In genomic region chr6:18338307-18338706, GRCm38 (mm10) we compare ENCODE assay signal across 24 mouse cellular contexts.
"Had no signal": no experiment of that assay in that cellular context is flagged by ENCODE, and none has a peak within 500 bp of the region (broad histone marks: within the 10 kb centered on the region; RNA-seq: fewer than 3 reads in every experiment).

No protein-coding gene starts in this region.

- H3K27ac ChIP-seq: heart, adult 2 months; heart, embryonic 13.5 days; heart, embryonic 15.5 days; hindbrain, embryonic 13.5 days; hindbrain, embryonic 15.5 days; hindbrain, postnatal 0 days; kidney, embryonic 15.5 days; kidney, postnatal 0 days; layer of hippocampus, adult 2 months; left cerebral cortex, adult 2 months; limb, embryonic 10.5 days; limb, embryonic 12.5 days had no signal

- DNase-seq: forebrain, postnatal 0 days; gastrocnemius, postnatal 14 days; gastrocnemius, postnatal 36 days; heart, adult 11 months; heart, adult 2 months; heart, postnatal 14 days; heart, postnatal 36 days; kidney, adult 11 months; kidney, adult 2 months; kidney, adult 9 months; kidney, postnatal 14 days; kidney, postnatal 36 days had no signal

- H3K9ac ChIP-seq: forebrain, postnatal 0 days; heart, embryonic 13.5 days; heart, embryonic 15.5 days; hindbrain, embryonic 13.5 days; hindbrain, embryonic 15.5 days; kidney, embryonic 15.5 days; limb, embryonic 12.5 days had no signal

- ATAC-seq: forebrain, postnatal 0 days; hindbrain, postnatal 0 days had no signal

- H3K4me1 ChIP-seq: heart, embryonic 13.5 days; heart, embryonic 15.5 days; hindbrain, embryonic 13.5 days; hindbrain, embryonic 15.5 days; kidney, embryonic 15.5 days; limb, embryonic 10.5 days; limb, embryonic 12.5 days had no signal

- H3K27me3 ChIP-seq: heart, embryonic 13.5 days; heart, embryonic 15.5 days; hindbrain, embryonic 13.5 days; hindbrain, embryonic 15.5 days; kidney, embryonic 15.5 days; limb, embryonic 12.5 days had no signal

- H3K4me2 ChIP-seq: heart, embryonic 11.5 days; heart, embryonic 13.5 days; heart, embryonic 15.5 days; hindbrain, embryonic 13.5 days; hindbrain, embryonic 15.5 days; kidney, embryonic 15.5 days; limb, embryonic 12.5 days had no signal

- H3K9me3 ChIP-seq: heart, embryonic 13.5 days; heart, embryonic 15.5 days; hindbrain, embryonic 13.5 days; hindbrain, embryonic 15.5 days; kidney, embryonic 15.5 days; limb, embryonic 10.5 days; limb, embryonic 12.5 days had no signal

- H3K4me3 ChIP-seq: heart, adult 2 months; heart, embryonic 13.5 days; heart, embryonic 15.5 days; hindbrain, embryonic 13.5 days; hindbrain, embryonic 15.5 days; kidney, embryonic 15.5 days; layer of hippocampus, adult 2 months; left cerebral cortex, adult 2 months; limb, embryonic 10.5 days; limb, embryonic 12.5 days had no signal

- H3K36me3 ChIP-seq: heart, embryonic 13.5 days; heart, embryonic 15.5 days; hindbrain, embryonic 13.5 days; hindbrain, embryonic 15.5 days; kidney, embryonic 15.5 days; limb, embryonic 10.5 days; limb, embryonic 12.5 days had no signal
